Mouse (Mus musculus) liver, embryonic 14.5 days (tissue): ENCODE data around the gene Rpl27. TPM values are rescaled to one million over a fixed set of nuclear protein-coding genes. Genes with fewer than 3 reads are reported as not detected.
A peak's percentile ranks its signal among the peaks of the same experiment; 100 is the strongest.

Experiments
- ATAC-seq: fragments of 200-750 bp; cut with Nextera tagmentation; 2 replicates; pipeline ENCODE4 v1.8.0; 2017; ENCODE audit warnings: moderate number of reproducible peaks, mild to moderate bottlenecking, moderate library complexity; ENCODE audit not compliant: insufficient read depth
- DNase-seq, 3 experiments: peaks; one replicate each; pipeline ENCODE4 v3.0.0-alpha.2; 2012 to 2013; ENCODE audit warnings: low read depth in 3 of 3, low spot score in 3 of 3
- H3K27ac ChIP-seq: fragments of 300-500 bp; sonication (generic); 2 replicates; pipeline ENCODE4 v1.5.1; 2014; ENCODE audit warnings: moderate library complexity, mild to moderate bottlenecking, control low read depth, inconsistent platforms
- H3K27me3 ChIP-seq: fragments of 300-500 bp; sonication (generic); 2 replicates; pipeline ENCODE4 v1.6.1; 2014; ENCODE audit warnings: mild to moderate bottlenecking, low read length, moderate library complexity; ENCODE audit not compliant: control insufficient read depth, insufficient read depth
- H3K36me3 ChIP-seq: fragments of 300-500 bp; sonication (generic); replicated peaks from 2 replicates; pipeline ENCODE4 v1.6.1; 2014; ENCODE audit warnings: low read depth; ENCODE audit not compliant: control insufficient read depth, insufficient read depth
- H3K4me1 ChIP-seq, 2 experiments: fragments of 200-500 bp in 1 of 2; fragments of 300-500 bp in 1 of 2; sonication (generic) in 1 of 2; replicated peaks; 2 replicates each; pipeline ENCODE4 v1.6.1; 2012 to 2014; ENCODE audit warnings: antibody characterized with exemption in 1 of 2, inconsistent platforms in 1 of 2, low read length in 1 of 2; ENCODE audit not compliant: control insufficient read depth in 2 of 2, insufficient read depth in 2 of 2
- H3K4me2 ChIP-seq: fragments of 300-500 bp; sonication (generic); 2 replicates; pipeline ENCODE4 v1.6.1; 2014; ENCODE audit warnings: low read depth, mild to moderate bottlenecking, control low read depth, moderate library complexity
- H3K4me3 ChIP-seq, 2 experiments: fragments of 200-500 bp in 1 of 2; fragments of 300-500 bp in 1 of 2; sonication (generic) in 1 of 2; 2 replicates each; pipeline ENCODE4 v1.5.1; 2012 to 2014; ENCODE audit warnings: low read depth in 2 of 2, low read length in 2 of 2, mild to moderate bottlenecking in 2 of 2, control low read depth in 1 of 2, inconsistent platforms in 1 of 2, moderate library complexity in 1 of 2; ENCODE audit not compliant: insufficient read depth in 1 of 2
- H3K9ac ChIP-seq: fragments of 300-500 bp; sonication (generic); replicated peaks from 2 replicates; pipeline ENCODE4 v1.6.1; 2014; ENCODE audit warnings: mild to moderate bottlenecking, control low read depth, moderate library complexity
- H3K9me3 ChIP-seq: fragments of 300-500 bp; sonication (generic); 2 replicates; pipeline ENCODE4 v1.6.1; 2016; ENCODE audit warnings: low read length, mixed read lengths; ENCODE audit not compliant: control insufficient read depth
- CTCF ChIP-seq: IDR thresholded peaks from 2 replicates; pipeline ENCODE4 v1.5.1; 2016; ENCODE audit warnings: antibody characterized with exemption, low read depth, control low read depth
- EP300 ChIP-seq: IDR thresholded peaks from 2 replicates; pipeline ENCODE4 v1.6.1; 2016; ENCODE audit warnings: antibody characterized with exemption, low read depth
- WGBS: fragments of 180-500 bp; shearing (Covaris S2); extraction: QIAGEN DNeasy Blood & Tissue Kit; methylation state at CpG from one replicate; pipeline ENCODE4 v1.1.7; 2014; ENCODE audit not compliant: insufficient replicate concordance; 5-methylcytosine and 5-hydroxymethylcytosine counted together
- polyA plus RNA-seq, 2 experiments: library from polyadenylated mRNA; depleted of rRNA in 1 of 2; stranded (reverse) in 1 of 2; unstranded in 1 of 2; fragments of >200 nt; fragmentation: Nextera tagmentation in 1 of 2; extraction: Ambion mirVana in 1 of 2; gene quantifications; 2 replicates each; pipeline versions ENCODE4 v1.2.1 to v1.2.3; 2012 to 2014

Rpl27 gene
- polyA plus RNA-seq, 2 experiments: 295 to 987 TPM

DNA sequence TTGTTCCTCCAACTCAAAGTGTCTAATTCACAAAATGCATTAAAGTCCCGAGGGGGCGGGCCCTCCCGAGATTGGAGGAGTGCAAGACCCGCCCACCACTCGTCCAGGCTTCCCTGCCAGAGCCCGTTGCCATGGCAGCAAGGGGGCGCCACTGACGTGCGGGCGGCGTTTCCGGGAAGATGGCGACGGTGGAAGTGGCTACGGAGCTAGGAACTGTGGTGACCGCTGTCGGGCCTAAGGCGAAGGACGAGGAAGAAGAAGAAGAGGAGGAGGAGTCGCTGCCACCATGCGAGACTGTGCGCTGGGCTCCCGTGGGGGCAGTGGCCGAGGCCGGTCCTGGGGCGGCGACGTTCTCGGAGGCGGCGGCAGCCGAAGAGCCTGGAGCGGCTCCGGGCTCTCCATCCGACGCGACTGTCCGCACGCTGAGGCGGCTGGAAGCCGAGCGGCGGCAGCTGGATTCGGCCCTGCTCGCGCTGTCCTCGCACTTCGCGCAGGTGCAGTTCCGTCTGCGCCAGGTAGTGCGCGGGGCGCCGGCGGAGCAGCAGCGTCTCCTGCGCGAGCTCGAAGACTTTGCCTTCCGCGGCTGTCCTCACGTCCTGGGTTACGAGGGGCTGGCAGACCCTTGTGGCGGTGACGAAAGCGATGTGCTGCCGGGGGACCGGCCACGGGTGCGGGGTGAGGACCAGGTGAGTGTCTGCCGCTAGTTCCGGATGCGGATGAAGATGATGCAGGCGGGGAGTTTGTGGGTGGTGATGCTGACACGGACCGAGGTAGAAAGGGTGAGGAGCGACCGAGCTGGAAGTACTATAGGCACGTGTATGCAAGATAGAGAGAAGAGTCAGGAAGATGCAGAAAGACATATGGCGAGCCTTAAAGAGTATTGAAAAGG, 16.9 kb upstream of the Rpl27 start, which contains the start of the genes Rundc1 and Ptges3l:
Gene Rundc1 (plus strand): TSS at position 161 of the 889 bp plus-strand sequence.
Gene Ptges3l (minus strand): TSS at position 409 of the 889 bp plus-strand sequence.
- TF ChIP-seq CTCF: peak; percentile 81
- TF ChIP-seq EP300: no peak
- H3K36me3 ChIP-seq: peaks cover 1% of the 10 kb centered on the region
- H3K9me3 ChIP-seq: no peaks in the 10 kb centered on the region
- peaks cover 11 to 15% of the 10 kb centered on the region in 2 experiments for H3K4me1 ChIP-seq
- no peaks in the 10 kb centered on the region for H3K27me3 ChIP-seq
- peak within 1 kb of the TSS; percentile 99 for H3K4me2 ChIP-seq
- ATAC-seq (peak; percentile 89), DNase-seq (peak; percentile 89 to 92 (median 90))
- H3K27ac ChIP-seq: peak within 1 kb of the TSS; percentile 39
- peak within 1 kb of the TSS; percentile 79 to 98 for H3K4me3 ChIP-seq
- H3K9ac ChIP-seq: peak within 1 kb of the TSS; percentile 82
- under 1% methylated on average over 81 of the region's 81 CpGs for WGBS

DNA sequence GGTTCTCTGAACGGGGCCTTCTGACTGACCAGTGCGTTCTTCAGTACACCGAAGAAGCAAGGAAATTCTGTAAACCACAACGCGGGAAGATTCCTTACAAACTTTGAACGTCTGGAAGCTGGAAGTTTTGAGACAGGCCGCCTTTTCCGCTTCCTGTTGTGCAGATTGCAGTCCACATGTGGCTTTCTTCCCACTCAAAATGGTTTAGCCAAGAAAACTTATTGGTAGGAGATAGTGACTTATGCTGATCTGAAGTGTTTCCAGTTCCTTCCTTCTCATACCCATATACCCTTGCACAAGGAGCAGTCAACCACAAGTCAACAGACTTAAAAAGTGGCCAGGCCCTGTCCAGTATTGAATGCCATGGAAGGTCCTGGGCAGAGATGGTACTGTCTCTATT, 15.9 kb upstream of the Rpl27 start:
- H3K27ac ChIP-seq: no peak overlapping the region
- ATAC-seq (no peak), DNase-seq (no peak)
- H3K4me3 ChIP-seq: peak overlapping the region; percentile 79 to 98; a peak in 3 of 4 replicates
- peak overlapping the region; percentile 99 for H3K4me2 ChIP-seq
- H3K9me3 ChIP-seq: no peaks in the 10 kb centered on the region
- WGBS: 36% methylated on average over 8 of the region's 8 CpGs
- H3K27me3 ChIP-seq: no peaks in the 10 kb centered on the region
- peak overlapping the region; percentile 82 for H3K9ac ChIP-seq
- TF ChIP-seq EP300 (no peak), CTCF (no peak)
- peaks cover 11 to 15% of the 10 kb centered on the region in 2 experiments for H3K4me1 ChIP-seq
- H3K36me3 ChIP-seq: peaks cover 6% of the 10 kb centered on the region

DNA sequence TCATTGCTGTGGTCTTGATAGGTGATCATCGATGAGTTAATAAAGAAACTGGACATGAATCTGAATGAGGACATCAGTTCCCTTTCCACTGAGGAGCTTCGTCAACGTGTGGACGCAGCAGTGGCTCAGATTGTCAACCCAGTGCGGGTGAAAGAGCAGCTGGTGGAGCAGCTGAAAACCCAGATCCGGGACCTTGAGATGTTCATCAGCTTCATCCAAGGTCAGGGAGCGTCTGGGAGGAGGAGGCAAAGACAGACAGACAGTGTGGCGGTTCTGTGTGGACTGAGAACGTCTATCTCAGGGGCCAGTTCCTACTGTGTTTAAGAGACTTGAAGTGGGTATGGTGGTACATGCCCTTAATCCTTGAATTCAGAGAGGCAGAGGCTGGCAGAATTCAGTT, 10.8 kb upstream of the Rpl27 start:
- Histone ChIP-seq H3K4me3 (no peak overlapping the region), H3K27me3 (no peaks in the 10 kb centered on the region), H3K4me1 (peaks cover 2% of the 10 kb centered on the region in 2 experiments), H3K4me2 (no peak overlapping the region), H3K9ac (no peak overlapping the region), H3K36me3 (peaks cover 11% of the 10 kb centered on the region), H3K9me3 (no peaks in the 10 kb centered on the region), H3K27ac (no peak overlapping the region)
- 71% methylated on average over 9 of the region's 9 CpGs for whole genome bisulfite sequencing
- ATAC-seq (no peak), DNase-seq (no peak)
- no peak for TF ChIP-seq CTCF
- TF ChIP-seq EP300: no peak

DNA sequence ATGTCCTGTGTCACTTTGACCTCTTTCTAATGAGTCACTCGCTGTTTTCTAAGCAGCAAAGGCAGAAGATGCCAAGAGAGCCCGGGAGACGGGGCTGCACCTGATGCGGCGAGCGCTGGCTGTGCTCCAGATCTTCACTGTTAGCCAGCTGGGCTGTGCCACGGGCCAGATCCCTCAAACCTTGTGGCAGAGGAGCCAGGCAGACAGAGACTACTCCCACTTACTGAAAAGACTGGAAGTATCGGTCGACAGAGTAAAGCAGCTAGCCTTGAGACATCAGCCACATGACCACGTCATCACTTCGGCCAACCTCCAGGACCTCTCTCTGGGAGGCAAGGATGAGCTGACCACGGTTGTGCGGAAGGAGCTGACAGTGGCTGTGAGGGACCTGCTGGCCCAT, 8.7 kb upstream of the Rpl27 start:
- 87% methylated on average over 13 of the region's 13 CpGs for WGBS
- Histone ChIP-seq H3K27me3 (no peaks in the 10 kb centered on the region), H3K4me2 (no peak overlapping the region), H3K9ac (no peak overlapping the region), H3K4me3 (no peak overlapping the region), H3K36me3 (peaks cover 11% of the 10 kb centered on the region), H3K27ac (no peak overlapping the region), H3K9me3 (no peaks in the 10 kb centered on the region), H3K4me1 (no peaks in the 10 kb centered on the region)
- no peak for ATAC-seq
- no peak for TF ChIP-seq CTCF
- no peak for DNase-seq

DNA sequence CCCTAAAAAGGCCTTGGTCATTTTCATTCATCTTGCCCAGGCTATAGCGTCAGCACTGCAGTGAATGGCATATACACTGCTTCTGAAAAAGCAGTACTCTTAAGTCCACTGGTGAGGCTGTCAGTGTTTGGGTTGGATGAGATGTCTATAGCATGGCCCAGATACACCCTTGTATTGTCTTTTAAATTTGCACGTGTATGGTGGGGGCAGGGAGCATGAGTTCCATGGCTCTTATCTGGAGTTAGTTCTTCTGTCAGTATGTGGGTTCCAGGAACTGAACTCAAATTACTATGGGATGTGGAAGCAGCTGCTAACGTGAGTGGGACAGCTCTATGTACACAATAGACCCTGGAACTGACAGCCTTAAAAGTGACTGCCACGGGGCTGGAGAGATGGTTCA, 6.3 kb upstream of the Rpl27 start:
- H3K4me3 ChIP-seq: no peak overlapping the region
- no peak for DNase-seq
- H3K4me2 ChIP-seq: no peak overlapping the region
- no peak overlapping the region for H3K9ac ChIP-seq
- no peaks in the 10 kb centered on the region for H3K27me3 ChIP-seq
- no peaks in the 10 kb centered on the region for H3K4me1 ChIP-seq
- peaks cover 4% of the 10 kb centered on the region for H3K36me3 ChIP-seq
- 36% methylated on average over 4 of the region's 4 CpGs for WGBS
- no peaks in the 10 kb centered on the region for H3K9me3 ChIP-seq
- no peak for ATAC-seq
- no peak for TF ChIP-seq EP300
- no peak for TF ChIP-seq CTCF
- no peak overlapping the region for H3K27ac ChIP-seq
